Mouse (Mus musculus) lung, postnatal 4 days (tissue): ENCODE data around the gene Pym1.
"Not testable (repeated sequence)": the region's sequence is repeated elsewhere in the genome, so short reads cannot be mapped to it uniquely, and the experiment has no call there.

Experiments
- DNase-seq, 2 experiments: peaks; one replicate each; pipeline ENCODE4 v3.0.0; 2021

Pym1 gene

GRCm38 (mm10) chr10:128747646-128748251 is at the start of gene Pym1:
Gene Pym1, plus strand, starts transcription at chr10:128747889.
- peak; percentile 86 to 90 for DNase-seq

- no peak for DNase-seq
These were observed 48.7 kb upstream of the Pym1 start for GRCm38 (mm10) chr10:128699006-128699405.

- no peak for DNase-seq
These were observed 48.1 kb upstream of the Pym1 start for GRCm38 (mm10) chr10:128699611-128700010.

- no peak for DNase-seq
These were observed 47.0 kb upstream of the Pym1 start for GRCm38 (mm10) chr10:128700712-128701111.

- DNase-seq: no peak
These were observed 45.2 kb upstream of the Pym1 start for GRCm38 (mm10) chr10:128702328-128703007.

- no peak for DNase-seq
These were observed 43.8 kb upstream of the Pym1 start, which contains the start of gene Pmel for GRCm38 (mm10) chr10:128703895-128704294. Gene Pmel, plus strand, starts transcription at chr10:128704195.

- peak; percentile 95 to 97 for DNase-seq
These were observed 43.0 kb upstream of the Pym1 start, which contains the start of gene Cdk2 for GRCm38 (mm10) chr10:128704491-128705316. Gene Cdk2, minus strand, starts transcription at chr10:128705031.

GRCm38 (mm10) chr10:128705317-128705693 is 42.4 kb upstream of the Pym1 start:
- peak in 1 of 2 experiments; percentile 38 for DNase-seq

GRCm38 (mm10) chr10:128711318-128711717 is 36.4 kb upstream of the Pym1 start:
- DNase-seq: not testable (repeated sequence)

GRCm38 (mm10) chr10:128715559-128716537 is 31.8 kb upstream of the Pym1 start:
- peak in 1 of 2 experiments; percentile 44 for DNase-seq

GRCm38 (mm10) chr10:128725466-128725865 is 22.2 kb upstream of the Pym1 start:
- not testable (repeated sequence) for DNase-seq

GRCm38 (mm10) chr10:128728059-128728458 is 19.6 kb upstream of the Pym1 start:
- no peak for DNase-seq

GRCm38 (mm10) chr10:128731002-128731433 is 16.7 kb upstream of the Pym1 start:
- peak; percentile 75 to 85 for DNase-seq

GRCm38 (mm10) chr10:128731992-128732391 is 15.7 kb upstream of the Pym1 start:
- no peak for DNase-seq

GRCm38 (mm10) chr10:128737435-128737834 is 10.3 kb upstream of the Pym1 start:
- DNase-seq: peak in 1 of 2 experiments; percentile 35

- no peak for DNase-seq
These were observed 7.4 kb upstream of the Pym1 start for GRCm38 (mm10) chr10:128740296-128740695.

- no peak for DNase-seq
These were observed 5.1 kb upstream of the Pym1 start for GRCm38 (mm10) chr10:128742616-128743015.

- no peak for DNase-seq
These were observed 4.5 kb upstream of the Pym1 start for GRCm38 (mm10) chr10:128743235-128743634.

GRCm38 (mm10) chr10:128743791-128744191 is 3.9 kb upstream of the Pym1 start:
- DNase-seq: peak; percentile 75 to 82

- DNase-seq: no peak
These were observed 3.5 kb upstream of the Pym1 start for GRCm38 (mm10) chr10:128744211-128744610.

- peak; percentile 49 to 51 for DNase-seq
These were observed 2.7 kb upstream of the Pym1 start, which contains the start of gene Dgka for GRCm38 (mm10) chr10:128744680-128745601. Gene Dgka, minus strand, starts transcription at chr10:128744855.
